Mouse (Mus musculus): Measurements from ENCODE around the gene Adora2a.

GRCm38 (mm10) chr10:75337231-75337630, 20.6 kb downstream of the Adora2a start:
- no peak for TF ChIP-seq POLR2A (IDR thresholded peaks at IDR 0.05; ENCODE audit: borderline replicate concordance, extremely low read depth, insufficient read depth, insufficient read length, poor library complexity, severe bottlenecking)
- TF ChIP-seq CTCF (IDR thresholded peaks at IDR 0.05; ENCODE audit: borderline replicate concordance, extremely low read depth, insufficient read depth, insufficient read length): no peak
